Mouse (Mus musculus): ENCODE measurements at regions not wholly inside any gene's neighbourhood (a gene's known extent, or its start where the extent isn't known, plus 50 kb on each side); places are given as distances from the start of the nearest gene placed in this dataset.

DNA sequence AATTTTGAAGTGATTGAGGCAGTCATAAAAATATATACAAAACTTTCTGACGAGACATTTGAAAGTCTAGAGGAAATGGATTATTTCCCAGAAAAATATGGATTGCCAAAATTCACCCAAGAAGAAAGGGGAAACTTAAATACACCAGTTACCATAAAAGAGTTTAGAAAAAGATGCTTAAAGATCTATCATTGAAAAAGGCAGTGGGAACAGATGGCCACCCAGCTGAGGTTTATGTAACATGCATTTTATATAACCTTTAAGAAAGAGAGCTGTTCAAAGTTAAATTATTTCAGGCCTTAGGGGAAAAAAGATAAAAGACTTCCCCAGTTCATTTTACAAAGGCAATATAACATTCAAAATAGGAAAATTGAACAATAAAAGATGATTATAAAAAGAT is 369.0 kb upstream of the Klf6 start:
- Histone ChIP-seq H3K4me1 (ENCODE audit: control insufficient read depth, insufficient read depth, low read length) (no peaks in the 10 kb centered on the region), H3K36me3 (replicated peaks; ENCODE audit: control insufficient read depth, insufficient read depth, low read depth, low read length) (no peaks in the 10 kb centered on the region), H3K4me2 (ENCODE audit: low read depth, low read length) (no peak overlapping the region), H3K9ac (replicated peaks; ENCODE audit: low read length) (no peak overlapping the region), H3K27ac (replicated peaks; ENCODE audit: low read depth, low read length) (no peak overlapping the region), H3K9me3 (replicated peaks; ENCODE audit: control insufficient read depth, low read length) (no peaks in the 10 kb centered on the region), H3K27me3 (ENCODE audit: control insufficient read depth, insufficient read depth, low read length) (no peaks in the 10 kb centered on the region), H3K4me3 (ENCODE audit: low read depth, low read length) (no peak overlapping the region)
- WGBS, result 65% methylated on average over 1 of the region's 1 CpGs
- DNase-seq (ENCODE audit: low spot score) (no peak), ATAC-seq (replicated peaks; ENCODE audit: insufficient number of reproducible peaks, low FRiP score, low TSS enrichment, low read depth) (no peak)

DNA sequence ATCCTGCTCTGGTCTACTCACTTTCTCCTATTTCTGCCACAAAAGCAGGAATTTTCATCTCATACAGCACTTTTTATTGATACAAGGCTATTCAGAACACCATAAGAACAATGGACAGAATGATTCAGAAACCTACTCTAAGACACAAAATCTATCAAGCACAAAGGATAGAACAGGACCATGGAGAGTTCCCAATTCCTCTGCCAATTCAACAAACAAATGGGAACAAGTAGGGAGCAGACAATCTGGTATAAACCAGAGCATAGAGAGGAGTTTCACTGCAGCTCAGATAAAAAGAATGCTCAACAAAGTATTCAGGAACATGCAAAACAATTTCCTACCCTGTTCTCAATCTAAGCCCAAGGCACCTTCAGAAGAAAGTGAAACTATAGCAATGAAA is 363.7 kb upstream of the Klf6 start:
- no peaks in the 10 kb centered on the region for H3K36me3 ChIP-seq (replicated peaks; ENCODE audit: control insufficient read depth, insufficient read depth, low read depth, low read length)
- ATAC-seq (replicated peaks; ENCODE audit: insufficient number of reproducible peaks, low FRiP score, low TSS enrichment, low read depth), result no peak

DNA sequence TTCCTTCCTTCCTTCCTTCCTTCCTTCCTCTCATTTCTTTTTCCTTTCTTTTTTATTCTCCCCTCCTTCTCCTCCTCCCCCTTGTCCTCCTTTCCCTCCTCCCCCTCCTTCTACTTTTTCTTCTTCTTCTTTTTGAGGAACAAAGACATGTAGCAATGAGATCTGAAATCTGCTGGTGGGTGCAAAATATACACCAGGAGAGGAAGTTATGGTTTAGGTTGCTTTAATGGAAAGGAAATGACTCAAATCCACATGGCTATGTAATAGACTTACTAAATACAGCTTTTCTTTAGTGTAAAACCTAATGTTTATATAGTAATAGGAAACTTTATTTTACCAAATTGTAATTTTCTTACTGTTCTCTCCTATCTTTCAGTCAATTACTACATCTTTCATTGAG is 349.5 kb upstream of the Klf6 start:
- Histone ChIP-seq H3K9me3 (replicated peaks; ENCODE audit: control insufficient read depth, low read length) (no peaks in the 10 kb centered on the region), H3K27me3 (ENCODE audit: control insufficient read depth, insufficient read depth, low read length) (no peaks in the 10 kb centered on the region), H3K4me3 (ENCODE audit: low read depth, low read length) (no peak overlapping the region), H3K4me1 (ENCODE audit: control insufficient read depth, insufficient read depth, low read length) (no peaks in the 10 kb centered on the region), H3K36me3 (replicated peaks; ENCODE audit: control insufficient read depth, insufficient read depth, low read depth, low read length) (no peaks in the 10 kb centered on the region), H3K27ac (replicated peaks; ENCODE audit: low read depth, low read length) (no peak overlapping the region), H3K4me2 (ENCODE audit: low read depth, low read length) (no peak overlapping the region), H3K9ac (replicated peaks; ENCODE audit: low read length) (no peak overlapping the region)
- ATAC-seq (replicated peaks; ENCODE audit: insufficient number of reproducible peaks, low FRiP score, low TSS enrichment, low read depth) (no peak), DNase-seq (ENCODE audit: low spot score) (no peak)

More for the DNA sequence above, 363.7 kb upstream of the Klf6 start:
- Histone ChIP-seq H3K4me3 (ENCODE audit: low read depth, low read length) (no peak overlapping the region), H3K27me3 (ENCODE audit: control insufficient read depth, insufficient read depth, low read length) (no peaks in the 10 kb centered on the region), H3K9me3 (replicated peaks; ENCODE audit: control insufficient read depth, low read length) (no peaks in the 10 kb centered on the region), H3K27ac (replicated peaks; ENCODE audit: low read depth, low read length) (no peak overlapping the region), H3K4me1 (ENCODE audit: control insufficient read depth, insufficient read depth, low read length) (no peaks in the 10 kb centered on the region), H3K4me2 (ENCODE audit: low read depth, low read length) (no peak overlapping the region), H3K9ac (replicated peaks; ENCODE audit: low read length) (no peak overlapping the region)
- DNase-seq (ENCODE audit: low spot score), result peak; percentile 56

DNA sequence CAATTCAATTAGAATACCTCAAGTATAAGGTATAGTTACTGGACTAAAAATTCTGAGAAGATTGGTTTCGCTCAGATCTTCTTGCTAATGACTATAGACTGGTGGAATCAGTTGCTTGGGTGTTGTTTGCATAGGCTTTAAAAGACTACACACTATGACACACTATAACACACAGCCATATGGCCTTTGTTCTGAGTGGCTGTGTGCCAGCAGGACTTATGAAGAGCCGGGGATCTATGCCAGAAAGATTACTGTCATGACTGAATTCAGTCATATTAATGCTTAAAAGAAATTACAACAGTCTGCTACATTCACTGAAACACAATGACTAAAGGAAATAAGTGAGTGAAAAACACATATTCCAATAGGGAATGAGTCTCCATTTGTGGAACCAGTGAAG is 345.7 kb upstream of the Klf6 start:
- WGBS, result 85% methylated on average over 2 of the region's 2 CpGs
- Histone ChIP-seq H3K27me3 (ENCODE audit: control insufficient read depth, insufficient read depth, low read length) (no peaks in the 10 kb centered on the region), H3K9ac (replicated peaks; ENCODE audit: low read length) (no peak overlapping the region), H3K4me2 (ENCODE audit: low read depth, low read length) (no peak overlapping the region), H3K4me1 (ENCODE audit: control insufficient read depth, insufficient read depth, low read length) (no peaks in the 10 kb centered on the region), H3K9me3 (replicated peaks; ENCODE audit: control insufficient read depth, low read length) (no peaks in the 10 kb centered on the region), H3K27ac (replicated peaks; ENCODE audit: low read depth, low read length) (no peak overlapping the region), H3K36me3 (replicated peaks; ENCODE audit: control insufficient read depth, insufficient read depth, low read depth, low read length) (no peaks in the 10 kb centered on the region), H3K4me3 (ENCODE audit: low read depth, low read length) (no peak overlapping the region)
- ATAC-seq (replicated peaks; ENCODE audit: insufficient number of reproducible peaks, low FRiP score, low TSS enrichment, low read depth) (no peak), DNase-seq (ENCODE audit: low spot score) (no peak)

DNA sequence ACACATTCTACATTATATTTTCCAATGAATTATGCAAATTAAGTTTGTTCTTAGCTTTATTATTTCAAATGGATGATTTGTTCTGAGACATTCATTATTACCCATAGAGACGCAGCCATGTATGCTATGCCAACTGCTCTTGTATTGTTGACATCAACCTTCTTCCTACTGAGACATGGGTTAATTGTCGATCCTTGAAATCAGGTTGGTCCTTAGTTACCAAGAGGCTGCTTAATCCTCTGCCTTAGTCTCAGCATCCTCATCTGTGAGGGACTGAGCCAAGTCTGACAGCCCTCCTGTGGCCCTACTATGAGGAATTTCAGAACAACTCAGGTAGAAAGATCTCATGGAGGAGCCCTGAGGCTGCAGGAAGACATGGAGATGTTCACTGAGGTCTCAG is 345.2 kb upstream of the Klf6 start:
- Histone ChIP-seq H3K27me3 (ENCODE audit: control insufficient read depth, insufficient read depth, low read length) (no peaks in the 10 kb centered on the region), H3K4me3 (ENCODE audit: low read depth, low read length) (no peak overlapping the region), H3K4me1 (ENCODE audit: control insufficient read depth, insufficient read depth, low read length) (no peaks in the 10 kb centered on the region), H3K4me2 (ENCODE audit: low read depth, low read length) (no peak overlapping the region), H3K9me3 (replicated peaks; ENCODE audit: control insufficient read depth, low read length) (no peaks in the 10 kb centered on the region), H3K9ac (replicated peaks; ENCODE audit: low read length) (no peak overlapping the region), H3K36me3 (replicated peaks; ENCODE audit: control insufficient read depth, insufficient read depth, low read depth, low read length) (no peaks in the 10 kb centered on the region), H3K27ac (replicated peaks; ENCODE audit: low read depth, low read length) (no peak overlapping the region)
- DNase-seq (ENCODE audit: low spot score) (no peak), ATAC-seq (replicated peaks; ENCODE audit: insufficient number of reproducible peaks, low FRiP score, low TSS enrichment, low read depth) (no peak)
- 95% methylated on average over 2 of the region's 2 CpGs for WGBS

DNA sequence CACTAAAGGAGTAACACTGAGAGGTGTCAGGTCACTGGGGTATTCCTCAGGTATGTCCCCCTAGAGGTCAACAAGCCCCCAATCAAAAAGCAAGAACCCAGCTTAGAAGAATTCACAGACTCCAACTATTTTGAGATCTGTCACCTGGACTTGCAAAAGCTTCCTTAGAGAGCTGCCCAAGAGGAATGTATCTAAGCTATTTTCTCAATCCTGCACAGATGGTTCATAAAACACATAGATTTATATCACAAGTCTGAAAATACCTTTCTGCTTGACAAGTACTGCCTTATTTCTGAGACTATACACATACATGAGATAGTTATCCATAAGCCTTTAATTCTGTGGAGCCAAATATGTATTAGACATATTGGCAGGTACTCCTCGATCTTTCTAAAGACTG is 342.1 kb upstream of the Klf6 start:
- DNase-seq (ENCODE audit: low spot score), result no peak
- no peak overlapping the region for H3K9ac ChIP-seq (replicated peaks; ENCODE audit: low read length)
- H3K36me3 ChIP-seq (replicated peaks; ENCODE audit: control insufficient read depth, insufficient read depth, low read depth, low read length), result no peaks in the 10 kb centered on the region
- no peak overlapping the region for H3K4me2 ChIP-seq (ENCODE audit: low read depth, low read length)
- WGBS, result 83% methylated on average over 1 of the region's 1 CpGs
- H3K27me3 ChIP-seq (ENCODE audit: control insufficient read depth, insufficient read depth, low read length), result no peaks in the 10 kb centered on the region
- no peak for ATAC-seq (replicated peaks; ENCODE audit: insufficient number of reproducible peaks, low FRiP score, low TSS enrichment, low read depth)
- no peak overlapping the region for H3K27ac ChIP-seq (replicated peaks; ENCODE audit: low read depth, low read length)
- no peak overlapping the region for H3K4me3 ChIP-seq (ENCODE audit: low read depth, low read length)
- no peaks in the 10 kb centered on the region for H3K4me1 ChIP-seq (ENCODE audit: control insufficient read depth, insufficient read depth, low read length)
- H3K9me3 ChIP-seq (replicated peaks; ENCODE audit: control insufficient read depth, low read length), result no peaks in the 10 kb centered on the region

DNA sequence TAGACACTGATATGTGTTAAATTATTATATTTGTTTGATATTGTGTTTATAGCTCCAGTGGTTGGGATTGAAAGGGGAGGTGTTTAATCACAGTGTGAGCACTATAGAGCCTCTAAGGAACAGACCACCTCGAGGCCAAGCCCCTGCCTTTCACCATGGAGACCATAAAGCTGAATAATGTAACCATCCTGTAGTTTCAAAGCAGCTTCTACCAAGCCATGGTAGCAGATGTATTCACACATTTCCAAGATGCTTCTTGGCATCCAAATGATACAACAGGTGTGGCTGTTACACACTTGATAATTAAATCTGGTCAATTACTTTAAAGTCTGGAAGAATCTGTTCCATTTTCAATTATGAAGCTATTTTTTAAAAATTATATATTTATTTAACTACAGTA is 341.7 kb upstream of the Klf6 start:
- ATAC-seq (replicated peaks; ENCODE audit: insufficient number of reproducible peaks, low FRiP score, low TSS enrichment, low read depth) (no peak), DNase-seq (ENCODE audit: low spot score) (no peak)
- 70% methylated on average over 1 of the region's 1 CpGs for WGBS
- no peak overlapping the region for H3K4me2 ChIP-seq (ENCODE audit: low read depth, low read length)
- H3K36me3 ChIP-seq (replicated peaks; ENCODE audit: control insufficient read depth, insufficient read depth, low read depth, low read length), result no peaks in the 10 kb centered on the region
- no peaks in the 10 kb centered on the region for H3K27me3 ChIP-seq (ENCODE audit: control insufficient read depth, insufficient read depth, low read length)
- no peak overlapping the region for H3K9ac ChIP-seq (replicated peaks; ENCODE audit: low read length)
- H3K9me3 ChIP-seq (replicated peaks; ENCODE audit: control insufficient read depth, low read length), result no peaks in the 10 kb centered on the region
- H3K4me3 ChIP-seq (ENCODE audit: low read depth, low read length), result no peak overlapping the region
- H3K27ac ChIP-seq (replicated peaks; ENCODE audit: low read depth, low read length), result no peak overlapping the region
- H3K4me1 ChIP-seq (ENCODE audit: control insufficient read depth, insufficient read depth, low read length), result no peaks in the 10 kb centered on the region

DNA sequence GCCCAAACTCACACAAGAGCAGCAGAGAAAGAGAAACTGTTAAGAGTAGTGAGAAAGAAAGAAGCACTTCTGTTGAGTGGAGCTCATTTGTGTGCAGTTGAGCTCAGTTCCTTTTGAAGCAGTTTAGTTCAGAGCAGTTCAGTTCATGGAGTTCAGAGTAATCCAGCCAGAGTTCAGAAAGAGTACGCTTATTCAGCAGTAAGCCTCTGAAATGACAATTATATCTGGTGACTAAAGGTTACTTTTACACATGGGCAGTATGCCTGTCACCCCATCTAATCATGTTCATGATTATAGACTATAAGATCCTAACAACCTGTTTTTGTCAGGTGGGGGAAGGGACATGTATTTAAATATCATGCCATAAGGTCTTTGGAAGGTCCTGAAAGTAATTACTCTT is 333.9 kb upstream of the Klf6 start:
- DNase-seq (ENCODE audit: low spot score), result no peak
- no peak overlapping the region for H3K27ac ChIP-seq (replicated peaks; ENCODE audit: low read depth, low read length)
- ATAC-seq (replicated peaks; ENCODE audit: insufficient number of reproducible peaks, low FRiP score, low TSS enrichment, low read depth), result no peak
- no peaks in the 10 kb centered on the region for H3K4me1 ChIP-seq (ENCODE audit: control insufficient read depth, insufficient read depth, low read length)
- H3K27me3 ChIP-seq (ENCODE audit: control insufficient read depth, insufficient read depth, low read length), result no peaks in the 10 kb centered on the region
- H3K36me3 ChIP-seq (replicated peaks; ENCODE audit: control insufficient read depth, insufficient read depth, low read depth, low read length), result no peaks in the 10 kb centered on the region
- H3K4me2 ChIP-seq (ENCODE audit: low read depth, low read length), result no peak overlapping the region
- WGBS, result 86% methylated on average over 1 of the region's 1 CpGs
- no peaks in the 10 kb centered on the region for H3K9me3 ChIP-seq (replicated peaks; ENCODE audit: control insufficient read depth, low read length)
- H3K9ac ChIP-seq (replicated peaks; ENCODE audit: low read length), result no peak overlapping the region
- H3K4me3 ChIP-seq (ENCODE audit: low read depth, low read length), result no peak overlapping the region

DNA sequence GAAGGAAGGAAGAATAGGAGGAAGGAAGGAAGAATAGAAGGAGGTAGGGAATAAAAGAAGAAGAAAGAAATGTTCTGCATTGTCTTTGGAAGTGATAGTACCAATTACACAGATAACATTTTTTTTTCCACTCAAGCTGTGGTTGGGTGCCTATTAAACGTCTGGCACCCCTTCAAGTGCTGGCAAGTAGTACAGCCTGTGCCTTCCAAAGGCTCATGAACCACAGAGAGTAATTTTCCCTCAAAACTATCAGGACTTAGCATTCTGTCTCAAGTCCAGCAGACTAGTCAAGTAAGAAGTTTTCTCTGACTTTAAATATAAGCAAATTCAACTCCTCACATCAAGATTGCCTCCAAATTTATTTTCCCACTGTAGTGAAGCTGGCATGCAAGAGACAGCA is 321.0 kb upstream of the Klf6 start:
- Histone ChIP-seq H3K4me1 (ENCODE audit: control insufficient read depth, insufficient read depth, low read length) (no peaks in the 10 kb centered on the region), H3K36me3 (replicated peaks; ENCODE audit: control insufficient read depth, insufficient read depth, low read depth, low read length) (no peaks in the 10 kb centered on the region), H3K9ac (replicated peaks; ENCODE audit: low read length) (no peak overlapping the region), H3K27ac (replicated peaks; ENCODE audit: low read depth, low read length) (no peak overlapping the region), H3K4me3 (ENCODE audit: low read depth, low read length) (no peak overlapping the region), H3K9me3 (replicated peaks; ENCODE audit: control insufficient read depth, low read length) (no peaks in the 10 kb centered on the region), H3K27me3 (ENCODE audit: control insufficient read depth, insufficient read depth, low read length) (no peaks in the 10 kb centered on the region), H3K4me2 (ENCODE audit: low read depth, low read length) (no peak overlapping the region)
- DNase-seq (ENCODE audit: low spot score) (no peak), ATAC-seq (replicated peaks; ENCODE audit: insufficient number of reproducible peaks, low FRiP score, low TSS enrichment, low read depth) (no peak)
- WGBS, result 43% methylated on average over 1 of the region's 1 CpGs

All from embryonic facial prominence, embryonic 11.5 days (tissue).